Mouse (Mus musculus): ENCODE measurements around the gene Atn1.

Gene Atn1

GRCm38 (mm10) chr6:124732476-124733370, 23.6 kb downstream of the Atn1 start:
- no peak for TF ChIP-seq GATA4 (IDR thresholded peaks at IDR 0.05; ENCODE audit: insufficient replicate concordance, low read length)

GRCm38 (mm10) chr6:124731038-124731437, 25.3 kb downstream of the Atn1 start:
- TF ChIP-seq GATA4 (IDR thresholded peaks at IDR 0.05; ENCODE audit: insufficient replicate concordance, low read length) = no peak

DNA sequence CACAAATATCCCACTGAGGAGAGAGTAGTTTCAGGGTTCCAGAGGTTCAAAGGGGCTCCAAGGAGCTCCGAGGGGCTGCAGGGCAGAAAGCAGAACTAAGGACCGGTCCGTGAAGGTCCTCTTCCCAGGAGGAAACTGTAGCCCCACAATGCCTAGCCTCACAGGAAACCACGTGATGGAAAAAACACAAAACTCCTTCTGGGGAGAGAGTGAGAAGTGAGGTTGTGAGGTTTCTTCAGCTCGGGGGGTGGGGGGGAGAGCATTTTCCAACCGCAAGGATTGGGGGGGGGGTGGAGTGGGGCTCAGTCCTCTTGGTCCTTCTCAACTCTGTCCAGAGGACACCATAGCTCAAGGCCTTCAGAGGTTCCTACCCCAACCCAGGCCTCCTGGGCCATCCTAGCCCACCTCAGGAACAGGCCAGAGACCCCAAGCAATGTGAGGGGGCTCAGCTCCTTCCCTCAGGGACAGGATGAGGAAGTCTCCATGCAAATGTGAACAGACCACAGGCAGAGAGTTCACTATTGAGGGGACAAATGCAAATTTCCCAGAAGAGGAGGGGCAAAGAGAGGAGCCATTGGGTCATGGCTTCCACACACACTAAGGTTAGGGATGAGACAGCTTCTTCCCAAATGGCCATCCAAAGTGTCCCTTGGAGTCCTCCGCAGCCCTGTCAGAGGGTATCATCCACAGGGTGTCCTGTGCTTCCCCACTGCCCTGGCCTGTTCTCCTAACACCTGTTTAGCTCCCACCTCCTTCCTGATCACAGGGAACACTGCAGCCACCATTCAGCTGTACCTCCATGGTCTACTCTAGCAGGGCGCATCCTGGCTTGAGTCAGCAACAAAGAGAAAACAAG, 26.2 kb downstream of the Atn1 start:
- TF ChIP-seq GATA4 (IDR thresholded peaks at IDR 0.05; ENCODE audit: insufficient replicate concordance, low read length) = no peak

- TF ChIP-seq GATA4 (IDR thresholded peaks at IDR 0.05; ENCODE audit: insufficient replicate concordance, low read length) = no peak
Measured at GRCm38 (mm10) chr6:124728621-124729020, 27.7 kb downstream of the Atn1 start.

- no peak for TF ChIP-seq GATA4 (IDR thresholded peaks at IDR 0.05; ENCODE audit: insufficient replicate concordance, low read length)
Measured at GRCm38 (mm10) chr6:124724472-124724871, 31.9 kb downstream of the Atn1 start.

- no peak for TF ChIP-seq GATA4 (IDR thresholded peaks at IDR 0.05; ENCODE audit: insufficient replicate concordance, low read length)
Measured at GRCm38 (mm10) chr6:124723541-124723940, 32.8 kb downstream of the Atn1 start.

- no peak for TF ChIP-seq GATA4 (IDR thresholded peaks at IDR 0.05; ENCODE audit: insufficient replicate concordance, low read length)
Measured at GRCm38 (mm10) chr6:124722876-124723473, 33.3 kb downstream of the Atn1 start.

DNA sequence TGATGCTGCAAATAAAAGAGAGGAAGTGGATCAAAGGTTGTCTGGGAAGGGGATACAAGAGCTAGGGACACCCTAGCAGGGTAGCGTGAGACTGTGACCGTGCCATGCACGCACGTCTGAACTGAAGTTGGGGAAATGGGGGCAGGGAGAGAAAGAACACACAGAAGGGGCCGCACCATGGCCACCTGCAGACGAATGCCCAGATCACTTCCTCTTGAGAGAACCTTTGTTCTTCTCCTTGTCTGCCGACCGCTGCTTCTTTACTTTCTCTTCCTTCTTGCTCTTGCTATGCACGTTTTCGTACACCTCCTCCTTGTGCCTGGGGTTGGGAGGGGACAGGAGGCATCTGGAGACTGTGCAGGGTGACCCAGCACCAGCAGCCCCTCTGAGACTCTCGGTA, 35.4 kb downstream of the Atn1 start:
- no peak for TF ChIP-seq GATA4 (IDR thresholded peaks at IDR 0.05; ENCODE audit: insufficient replicate concordance, low read length)

- peak; percentile 84 for TF ChIP-seq GATA4 (IDR thresholded peaks at IDR 0.05; ENCODE audit: insufficient replicate concordance, low read length)
Measured at GRCm38 (mm10) chr6:124719354-124719978, 36.9 kb downstream of the Atn1 start.

GRCm38 (mm10) chr6:124718703-124719102, 37.6 kb downstream of the Atn1 start:
- TF ChIP-seq GATA4 (IDR thresholded peaks at IDR 0.05; ENCODE audit: insufficient replicate concordance, low read length) = no peak

DNA sequence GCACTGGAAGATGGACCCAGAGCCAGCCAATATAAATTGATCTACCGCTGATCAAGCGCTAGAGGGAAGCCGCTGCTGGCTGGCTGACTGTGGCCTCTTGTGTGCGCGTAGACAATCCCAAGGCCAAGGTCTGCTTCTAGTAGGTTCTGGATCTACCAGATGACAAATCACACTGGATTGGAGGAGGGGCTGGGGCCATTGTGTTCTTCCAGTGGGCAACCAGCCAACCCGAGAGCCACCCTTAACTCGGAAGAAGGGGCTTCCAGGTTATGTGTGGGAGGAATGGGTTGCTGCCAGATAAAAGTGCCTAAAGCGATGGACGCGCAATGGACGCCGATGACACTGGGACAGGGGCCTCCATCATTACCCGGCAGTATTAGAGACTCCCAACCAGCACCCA, 38.4 kb downstream of the Atn1 start:
- TF ChIP-seq GATA4 (IDR thresholded peaks at IDR 0.05; ENCODE audit: insufficient replicate concordance, low read length) = no peak

- no peak for TF ChIP-seq GATA4 (IDR thresholded peaks at IDR 0.05; ENCODE audit: insufficient replicate concordance, low read length)
Measured at GRCm38 (mm10) chr6:124716864-124717490, 39.3 kb downstream of the Atn1 start.

DNA sequence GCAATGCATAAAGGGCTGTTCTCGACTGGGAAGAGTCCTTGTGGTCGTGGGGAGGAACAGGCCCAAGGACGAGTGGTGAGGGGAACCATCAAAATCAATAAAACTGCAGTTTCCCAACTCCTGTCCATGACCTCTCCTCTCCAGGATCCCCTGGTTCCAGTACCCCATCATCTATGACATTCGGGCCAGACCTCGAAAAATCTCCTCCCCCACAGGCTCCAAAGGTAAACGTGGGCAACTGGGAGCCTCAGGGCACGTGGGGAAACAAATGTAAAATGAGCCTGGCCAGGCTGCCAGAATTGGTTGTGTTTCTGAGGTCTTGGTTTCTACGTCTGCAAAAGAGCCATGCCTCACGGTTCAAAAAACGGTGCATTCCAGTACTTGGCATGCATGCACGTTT, 43.4 kb downstream of the Atn1 start:
- TF ChIP-seq GATA4 (IDR thresholded peaks at IDR 0.05; ENCODE audit: insufficient replicate concordance, low read length) = no peak
